Mouse (Mus musculus): ENCODE data around the gene St3gal5.

DNA sequence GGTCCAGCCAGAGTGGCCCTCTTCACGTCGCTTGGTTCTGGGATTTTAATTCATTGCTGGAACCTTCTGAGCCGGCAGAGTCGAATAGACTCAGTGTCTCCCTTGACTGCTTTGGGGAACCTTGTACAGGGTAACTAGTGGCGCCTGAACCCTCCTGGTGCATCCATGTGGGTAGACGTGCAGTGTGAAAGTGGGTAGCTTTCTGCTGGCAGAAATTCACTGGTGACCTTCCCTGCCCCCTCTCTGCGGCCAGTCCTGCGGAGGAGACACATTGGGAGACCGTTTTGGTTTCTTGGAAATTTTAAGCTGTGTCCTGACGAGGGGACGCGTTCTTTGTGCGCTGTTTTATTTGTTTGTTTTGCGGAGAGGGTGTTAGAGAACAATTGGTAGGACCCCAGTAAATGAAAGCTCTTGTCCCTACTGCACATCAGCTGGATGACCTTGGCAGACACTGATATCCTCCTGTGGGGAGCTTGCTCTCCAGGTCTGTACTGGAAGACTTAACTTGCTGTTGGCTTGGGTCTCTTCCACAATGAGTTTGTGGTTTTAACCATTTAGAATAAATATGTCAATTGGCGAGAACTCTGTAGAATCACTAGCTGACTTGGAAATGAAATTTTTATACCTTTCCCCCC lies 746 bp downstream of the St3gal5 start:
- no peak for TF ChIP-seq CTCF (IDR thresholded peaks at IDR 0.05; ENCODE audit: insufficient read depth, low read length)
- TF ChIP-seq POLR2A (IDR thresholded peaks at IDR 0.05; ENCODE audit: borderline replicate concordance, extremely low read depth, low read depth, low read length), result no peak
